Mouse (Mus musculus) kidney, postnatal 0 days (tissue): ENCODE results near the gene Polg. TPM values are rescaled to one million over a fixed set of nuclear protein-coding genes. Genes with fewer than 3 reads are reported as not detected.
A peak's percentile ranks its signal among the peaks of the same experiment; 100 is the strongest.

ENCODE experiments used
- ATAC-seq: fragments of 200-750 bp; cut with Nextera tagmentation; replicated peaks from 2 replicates; pipeline ENCODE4 v1.8.0; 2017; ENCODE audit warnings: low read depth, moderate number of reproducible peaks, moderate TSS enrichment, moderate library complexity; ENCODE audit not compliant: low FRiP score
- DNase-seq: peaks from one replicate; pipeline ENCODE4 v3.0.0-alpha.2; 2016; ENCODE audit warnings: low spot score
- H3K27ac ChIP-seq: fragments of 300-500 bp; sonication (generic); 2 replicates; pipeline ENCODE4 v1.5.1; 2014; ENCODE audit warnings: mild to moderate bottlenecking
- H3K27me3 ChIP-seq: fragments of 300-500 bp; sonication (generic); 2 replicates; pipeline ENCODE4 v1.6.1; 2014; ENCODE audit warnings: low read length, mixed read lengths; ENCODE audit not compliant: insufficient read depth
- H3K36me3 ChIP-seq: fragments of 300-500 bp; sonication (generic); 2 replicates; pipeline ENCODE4 v1.6.1; 2014; ENCODE audit warnings: low read length, mixed read lengths; ENCODE audit not compliant: insufficient read depth
- H3K4me1 ChIP-seq: fragments of 300-500 bp; sonication (generic); replicated peaks from 2 replicates; pipeline ENCODE4 v1.6.1; 2014; ENCODE audit warnings: antibody characterized with exemption, low read length, mixed read lengths; ENCODE audit not compliant: insufficient read depth
- H3K4me2 ChIP-seq: fragments of 300-500 bp; sonication (generic); 2 replicates; pipeline ENCODE4 v1.6.1; 2014; ENCODE audit warnings: mild to moderate bottlenecking, low read length, moderate library complexity, mixed read lengths
- H3K4me3 ChIP-seq: fragments of 300-500 bp; sonication (generic); replicated peaks from 2 replicates; pipeline ENCODE4 v1.5.1; 2014; ENCODE audit warnings: low read depth, low read length
- H3K9ac ChIP-seq: fragments of 300-500 bp; sonication (generic); 2 replicates; pipeline ENCODE4 v1.6.1; 2014; ENCODE audit warnings: low read depth, low read length
- H3K9me3 ChIP-seq: fragments of 300-500 bp; sonication (generic); replicated peaks from 2 replicates; pipeline ENCODE4 v1.6.1; 2016; ENCODE audit warnings: low read length, inconsistent platforms, mixed read lengths
- CTCF ChIP-seq: IDR thresholded peaks from 2 replicates; pipeline ENCODE4 v1.5.1; 2016; ENCODE audit warnings: antibody characterized with exemption, low read depth, mild to moderate bottlenecking, moderate library complexity
- WGBS: fragments of 180-500 bp; shearing (Covaris S2); extraction: QIAGEN DNeasy Blood & Tissue Kit; methylation state at CpG from one replicate; pipeline ENCODE4 v1.1.7; 2014; 5-methylcytosine and 5-hydroxymethylcytosine counted together
- polyA plus RNA-seq: library from polyadenylated mRNA; unstranded; fragments of >200 nt; fragmentation: Nextera tagmentation; extraction: Ambion mirVana; gene quantifications from 2 replicates; pipeline ENCODE4 v1.2.1, GENCODE M21; 2015

Polg gene
- polyA plus RNA-seq, 1 experiment from 2014 or later = 22.8 TPM

- no peaks in the 10 kb centered on the region for H3K4me1 ChIP-seq
- peak; percentile 57 for TF ChIP-seq CTCF
- H3K27ac ChIP-seq = no peak overlapping the region
- H3K9ac ChIP-seq = no peak overlapping the region
- H3K4me2 ChIP-seq = no peak overlapping the region
- DNase-seq (peak; percentile 16), ATAC-seq (no peak)
- 69% methylated on average over 7 of the region's 7 CpGs for WGBS
- H3K27me3 ChIP-seq = no peaks in the 10 kb centered on the region
- no peaks in the 10 kb centered on the region for H3K9me3 ChIP-seq
- H3K36me3 ChIP-seq = no peaks in the 10 kb centered on the region
- H3K4me3 ChIP-seq = no peak overlapping the region
These were observed 5.3 kb upstream of the Polg start for GRCm38 (mm10) chr7:79471436-79471835.

- TF ChIP-seq CTCF = no peak
- Histone ChIP-seq H3K36me3 (no peaks in the 10 kb centered on the region), H3K27ac (no peak overlapping the region), H3K4me2 (no peak overlapping the region), H3K4me3 (no peak overlapping the region), H3K9me3 (no peaks in the 10 kb centered on the region), H3K9ac (no peak overlapping the region), H3K4me1 (no peaks in the 10 kb centered on the region), H3K27me3 (no peaks in the 10 kb centered on the region)
- DNase-seq (no peak), ATAC-seq (no peak)
- WGBS = 67% methylated on average over 3 of the region's 3 CpGs
These were observed 4.6 kb upstream of the Polg start for GRCm38 (mm10) chr7:79470718-79471117.

- Histone ChIP-seq H3K4me2 (no peak overlapping the region), H3K27me3 (no peaks in the 10 kb centered on the region), H3K4me1 (peaks cover 5% of the 10 kb centered on the region), H3K9ac (no peak overlapping the region), H3K36me3 (no peaks in the 10 kb centered on the region), H3K9me3 (no peaks in the 10 kb centered on the region), H3K27ac (no peak overlapping the region), H3K4me3 (no peak overlapping the region)
- no peak for TF ChIP-seq CTCF
- DNase-seq (no peak), ATAC-seq (no peak)
- WGBS = 82% methylated on average over 5 of the region's 5 CpGs
These were observed 3.6 kb upstream of the Polg start for GRCm38 (mm10) chr7:79469766-79470165.

- Histone ChIP-seq H3K9ac (no peak overlapping the region), H3K27me3 (no peaks in the 10 kb centered on the region), H3K36me3 (no peaks in the 10 kb centered on the region), H3K9me3 (no peaks in the 10 kb centered on the region), H3K4me2 (no peak overlapping the region), H3K4me1 (peaks cover 10% of the 10 kb centered on the region), H3K27ac (no peak overlapping the region), H3K4me3 (no peak overlapping the region)
- TF ChIP-seq CTCF = no peak
- 84% methylated on average over 8 of the region's 8 CpGs for WGBS
- DNase-seq = no peak
- ATAC-seq = no peak
These were observed 2.8 kb upstream of the Polg start for GRCm38 (mm10) chr7:79468994-79469393.

- 0 out of 2 replicates have a peak overlapping the region, but pooled peaks have one; percentile 18 for H3K9ac ChIP-seq
- no peak for ATAC-seq
- 0% methylated on average over 1 of the region's 6 CpGs for WGBS
These were observed 1.8 kb upstream of the Polg start for GRCm38 (mm10) chr7:79467951-79468350.

GRCm38 (mm10) chr7:79465461-79466044, 609 bp downstream of the Polg start:
- Histone ChIP-seq H3K27ac (peak overlapping the region; percentile 87), H3K4me2 (peak overlapping the region; percentile 77), H3K9me3 (no peaks in the 10 kb centered on the region), H3K4me1 (peaks cover 10% of the 10 kb centered on the region), H3K9ac (peak overlapping the region; percentile 90), H3K36me3 (peaks cover 23% of the 10 kb centered on the region; the same call in 1 of the 2 replicates), H3K27me3 (no peaks in the 10 kb centered on the region), H3K4me3 (peak overlapping the region; percentile 79)
- under 1% methylated on average over 46 of the region's 47 CpGs for WGBS
- DNase-seq (peak; percentile 46), ATAC-seq (no peak; the same call in none of the 2 replicates)
- TF ChIP-seq CTCF = 0 out of 2 replicates have a peak, but pooled peaks have one; percentile 7

More at GRCm38 (mm10) chr7:79467951-79468350, 1.8 kb upstream of the Polg start:
- peaks cover 6% of the 10 kb centered on the region; the same call in 1 of the 2 replicates for H3K36me3 ChIP-seq
- H3K4me3 ChIP-seq = 0 out of 2 replicates have a peak overlapping the region, but pooled peaks have one; percentile 14
- no peaks in the 10 kb centered on the region for H3K27me3 ChIP-seq
- H3K27ac ChIP-seq = no peak overlapping the region
- TF ChIP-seq CTCF = no peak
- peak overlapping the region; percentile 77 for H3K4me2 ChIP-seq
- DNase-seq = no peak
- peaks cover 10% of the 10 kb centered on the region for H3K4me1 ChIP-seq
- H3K9me3 ChIP-seq = no peaks in the 10 kb centered on the region
